Mouse (Mus musculus) CH12.LX (cell line): ENCODE results near the gene Spg20.

Experiments
- CTCF ChIP-seq, 2 experiments: IDR thresholded peaks in 1 of 2; conservative IDR thresholded peaks in 1 of 2; 2 replicates each; pipeline ENCODE4 v1.5.1; 2011 to 2012; ENCODE audit warnings: low read depth in 2 of 2, low read length in 2 of 2, improper control_type of control experiment in 1 of 2, inconsistent platforms in 1 of 2, mild to moderate bottlenecking in 1 of 2, moderate library complexity in 1 of 2
- ELF1 ChIP-seq: IDR thresholded peaks from 2 replicates; pipeline ENCODE4 v1.6.1; 2014; ENCODE audit warnings: low read depth, mild to moderate bottlenecking, inconsistent platforms, low read length, improper control_type of control experiment

DNA sequence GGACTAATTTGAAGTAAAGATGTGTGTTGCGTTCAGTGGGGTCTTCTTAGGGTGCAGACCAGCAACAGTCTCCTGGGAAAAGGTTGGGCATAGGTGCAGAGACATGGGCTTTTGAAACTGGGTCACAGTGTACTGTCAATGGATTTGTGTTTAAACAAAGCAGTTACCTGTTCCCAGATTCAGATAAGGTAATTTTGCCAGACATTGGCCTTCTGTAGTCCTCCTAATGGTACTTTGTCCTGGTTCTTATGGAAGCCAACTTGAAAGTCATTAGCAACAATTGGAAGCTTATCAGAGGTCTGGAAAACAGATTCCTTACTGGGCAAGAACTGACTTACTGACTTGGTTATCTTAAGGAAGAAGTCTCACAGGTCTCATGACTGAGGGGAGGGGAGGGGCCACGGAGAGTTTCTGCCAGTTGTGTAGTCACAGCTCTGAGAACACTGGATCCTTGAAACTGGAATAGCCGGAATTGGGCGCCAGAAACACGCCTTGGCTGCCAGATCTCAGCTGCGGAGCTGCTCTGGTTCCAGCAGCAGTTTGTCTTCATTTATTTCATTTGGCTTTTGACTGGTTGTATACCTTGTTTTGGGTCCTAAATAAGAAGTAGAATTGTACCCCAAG is 7.5 kb downstream of the Spg20 start:
- no peak for TF ChIP-seq ELF1
- TF ChIP-seq CTCF (conservative IDR thresholded peaks at IDR 0.05 in 1 of 2, IDR thresholded peaks at IDR 0.05 in 1 of 2; ENCODE audit: low read depth in 2 of 2, low read length in 2 of 2), result no peak
